Mouse (Mus musculus) heart, embryonic 12.5 days (tissue): ENCODE data around the gene Ulk3. TPM values are rescaled to one million over a fixed set of nuclear protein-coding genes. Genes with fewer than 3 reads are reported as not detected.
A peak's percentile ranks its signal among the peaks of the same experiment; 100 is the strongest.

Source experiments
- ATAC-seq: fragments of 200-750 bp; cut with Nextera tagmentation; 2 replicates; pipeline ENCODE4 v1.8.0; 2017; ENCODE audit warnings: moderate TSS enrichment, moderate library complexity; ENCODE audit not compliant: insufficient number of reproducible peaks, low FRiP score
- H3K27ac ChIP-seq: fragments of 300-500 bp; sonication (generic); 2 replicates; pipeline ENCODE4 v1.5.1; 2016; ENCODE audit warnings: mild to moderate bottlenecking, moderate library complexity; ENCODE audit not compliant: poor library complexity, severe bottlenecking
- H3K27me3 ChIP-seq: fragments of 300-500 bp; sonication (generic); replicated peaks from 2 replicates; pipeline ENCODE4 v1.6.1; 2016; ENCODE audit warnings: mild to moderate bottlenecking, moderate library complexity
- H3K36me3 ChIP-seq: fragments of 300-500 bp; sonication (generic); 2 replicates; pipeline ENCODE4 v1.6.1; 2016; ENCODE audit warnings: mild to moderate bottlenecking, moderate library complexity
- H3K4me1 ChIP-seq: fragments of 300-500 bp; sonication (generic); replicated peaks from 2 replicates; pipeline ENCODE4 v1.6.1; 2016; ENCODE audit warnings: mild to moderate bottlenecking
- H3K4me2 ChIP-seq: fragments of 300-500 bp; sonication (generic); 2 replicates; pipeline ENCODE4 v1.6.1; 2016; ENCODE audit warnings: mild to moderate bottlenecking, moderate library complexity
- H3K4me3 ChIP-seq: fragments of 300-500 bp; sonication (generic); 2 replicates; pipeline ENCODE4 v1.5.1; 2016; ENCODE audit warnings: mild to moderate bottlenecking
- H3K9ac ChIP-seq: fragments of 300-500 bp; sonication (generic); 2 replicates; pipeline ENCODE4 v1.6.1; 2016; ENCODE audit warnings: mild to moderate bottlenecking, moderate library complexity
- H3K9me3 ChIP-seq: fragments of 300-500 bp; sonication (generic); replicated peaks from 2 replicates; pipeline ENCODE4 v1.6.1; 2016; ENCODE audit warnings: mild to moderate bottlenecking, moderate library complexity
- WGBS: fragments of 180-500 bp; shearing (Covaris S2); methylation state at CpG from one replicate; pipeline ENCODE4 v1.1.7; 2016; 5-methylcytosine and 5-hydroxymethylcytosine counted together
- polyA plus RNA-seq: library from polyadenylated mRNA; unstranded; fragments of >200 nt; fragmentation: Nextera tagmentation; extraction: Ambion mirVana; gene quantifications from 2 replicates; pipeline ENCODE4 v1.2.1, GENCODE M21; 2016

The Ulk3 gene
- polyA plus RNA-seq, 1 experiment from 2014 or later: 18.1 TPM

DNA sequence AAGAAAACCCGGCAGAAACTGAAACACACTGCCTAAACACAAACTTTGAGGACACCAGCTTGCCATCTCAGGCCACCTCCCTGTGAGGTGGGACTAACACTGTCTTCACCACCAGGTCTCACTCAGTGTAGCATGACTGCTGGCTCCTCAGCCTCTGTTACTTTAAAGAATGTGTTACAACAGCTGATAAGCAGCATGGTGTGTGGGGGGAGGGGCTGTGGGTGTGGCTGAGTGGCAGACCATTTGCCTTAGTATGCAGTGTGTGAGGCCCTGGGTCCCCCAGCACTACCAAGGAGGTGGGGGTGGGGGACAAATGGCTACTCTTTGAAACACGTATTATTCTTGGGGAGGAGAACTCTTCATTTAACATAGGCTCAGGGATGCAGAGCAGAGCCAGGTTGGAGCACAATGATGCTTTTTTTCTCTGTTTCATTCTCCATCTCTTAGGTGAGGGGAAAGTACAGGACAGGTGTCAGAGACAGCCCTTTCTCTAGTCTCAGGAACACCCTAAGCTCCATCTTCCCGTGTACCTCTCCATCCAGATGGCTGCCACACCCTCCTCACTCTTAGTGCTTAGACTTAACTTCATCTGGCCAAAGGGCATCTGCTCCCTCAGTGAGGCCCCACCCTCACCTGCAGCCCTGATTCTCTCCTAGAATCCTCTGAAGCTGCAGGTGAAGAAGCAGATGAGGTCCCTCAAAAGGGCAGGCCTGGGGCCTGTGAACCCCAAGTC lies 11.5 kb downstream of the Ulk3 start:
- peaks cover 19% of the 10 kb centered on the region for H3K27me3 ChIP-seq
- no peaks in the 10 kb centered on the region for H3K9me3 ChIP-seq
- H3K9ac ChIP-seq: no peak overlapping the region
- WGBS: 1% methylated on average over 3 of the region's 3 CpGs
- 0 out of 2 replicates have a peak overlapping the region, but pooled peaks have one; percentile 3 for H3K4me2 ChIP-seq
- peak; percentile 65 for ATAC-seq
- H3K4me3 ChIP-seq: no peak overlapping the region
- H3K4me1 ChIP-seq: peaks cover 52% of the 10 kb centered on the region
- H3K27ac ChIP-seq: no peak overlapping the region
- 0 out of 2 replicates have a peak, but pooled peaks cover 3% of the 10 kb centered on the region for H3K36me3 ChIP-seq

DNA sequence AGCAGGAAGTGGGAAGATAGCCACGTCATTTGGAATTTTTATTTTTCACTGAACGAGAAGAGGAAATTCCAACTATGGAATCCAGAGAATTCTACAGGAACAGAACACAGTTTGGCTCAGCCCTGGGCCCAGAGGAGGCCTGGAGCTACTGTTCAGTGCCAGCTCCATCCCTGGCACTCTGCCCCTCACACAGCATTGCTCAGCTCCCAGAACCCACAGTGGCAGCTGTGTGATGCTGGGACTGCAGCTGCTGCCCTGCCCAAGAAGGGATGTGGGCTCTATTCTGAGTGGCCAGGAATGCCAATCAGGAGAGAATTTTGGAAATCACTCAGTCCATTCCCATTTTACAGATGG lies 12.1 kb downstream of the Ulk3 start:
- no peak overlapping the region for H3K9ac ChIP-seq
- no peak overlapping the region for H3K4me3 ChIP-seq
- no peaks in the 10 kb centered on the region for H3K9me3 ChIP-seq
- peaks cover 24% of the 10 kb centered on the region for H3K27me3 ChIP-seq
- H3K4me2 ChIP-seq: no peak overlapping the region
- 0 out of 2 replicates have a peak, but pooled peaks cover under 1% of the 10 kb centered on the region for H3K36me3 ChIP-seq
- peaks cover 57% of the 10 kb centered on the region for H3K4me1 ChIP-seq
- ATAC-seq: no peak
- WGBS: 11% methylated on average over 2 of the region's 2 CpGs
- no peak overlapping the region for H3K27ac ChIP-seq

DNA sequence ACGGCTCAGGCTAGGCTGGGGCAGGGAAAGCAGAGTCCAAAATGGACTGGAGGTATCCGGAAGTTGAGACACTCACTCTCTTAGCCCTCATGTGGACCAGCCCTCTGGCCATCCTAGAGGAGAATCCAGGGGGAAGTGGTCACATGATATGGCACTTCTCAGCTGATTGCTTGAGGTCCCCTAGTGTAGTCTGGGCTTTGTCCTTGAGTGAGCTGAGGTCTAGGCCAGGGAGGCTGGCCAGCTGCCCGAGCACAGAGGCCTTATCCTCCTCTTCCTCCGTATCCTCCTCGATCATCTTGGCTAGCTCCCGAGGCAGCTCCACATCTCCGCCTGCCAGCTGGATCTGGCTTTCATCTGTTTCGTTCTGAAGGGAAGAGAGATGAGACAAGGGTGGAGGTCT lies 12.8 kb downstream of the Ulk3 start:
- ATAC-seq: no peak

DNA sequence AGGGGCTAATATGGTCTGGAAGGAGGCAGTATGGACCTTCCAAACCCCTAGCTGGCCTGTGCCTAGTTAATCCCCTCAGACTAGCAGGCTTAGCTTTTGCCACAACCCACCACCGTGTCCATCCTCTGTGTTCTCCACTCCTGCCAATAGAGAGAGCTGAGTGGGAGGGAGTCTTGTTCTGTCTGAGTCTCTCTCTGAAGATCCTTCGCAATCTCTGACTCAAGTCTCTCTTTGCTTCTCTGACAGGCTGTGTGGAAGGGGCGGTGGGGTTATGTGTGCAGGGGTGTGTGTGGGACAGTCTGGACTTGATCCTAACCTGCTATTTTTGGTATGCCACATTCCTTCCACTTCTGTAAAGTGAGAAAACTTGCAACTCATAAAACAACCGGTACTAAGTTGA lies 15.6 kb downstream of the Ulk3 start:
- Histone ChIP-seq H3K27me3 (peaks cover 47% of the 10 kb centered on the region), H3K4me2 (no peak overlapping the region), H3K36me3 (no peaks in the 10 kb centered on the region), H3K4me1 (peaks cover 33% of the 10 kb centered on the region), H3K9ac (no peak overlapping the region), H3K27ac (no peak overlapping the region), H3K4me3 (no peak overlapping the region), H3K9me3 (no peaks in the 10 kb centered on the region)
- no peak for ATAC-seq
- WGBS: 67% methylated on average over 4 of the region's 4 CpGs

More for the DNA sequence above, 12.8 kb downstream of the Ulk3 start:
- H3K4me3 ChIP-seq: no peak overlapping the region
- H3K27me3 ChIP-seq: peaks cover 32% of the 10 kb centered on the region
- no peaks in the 10 kb centered on the region for H3K36me3 ChIP-seq
- 16% methylated on average over 8 of the region's 8 CpGs for WGBS
- H3K9ac ChIP-seq: no peak overlapping the region
- no peak overlapping the region for H3K27ac ChIP-seq
- no peaks in the 10 kb centered on the region for H3K9me3 ChIP-seq
- H3K4me1 ChIP-seq: peaks cover 59% of the 10 kb centered on the region
- no peak overlapping the region for H3K4me2 ChIP-seq

DNA sequence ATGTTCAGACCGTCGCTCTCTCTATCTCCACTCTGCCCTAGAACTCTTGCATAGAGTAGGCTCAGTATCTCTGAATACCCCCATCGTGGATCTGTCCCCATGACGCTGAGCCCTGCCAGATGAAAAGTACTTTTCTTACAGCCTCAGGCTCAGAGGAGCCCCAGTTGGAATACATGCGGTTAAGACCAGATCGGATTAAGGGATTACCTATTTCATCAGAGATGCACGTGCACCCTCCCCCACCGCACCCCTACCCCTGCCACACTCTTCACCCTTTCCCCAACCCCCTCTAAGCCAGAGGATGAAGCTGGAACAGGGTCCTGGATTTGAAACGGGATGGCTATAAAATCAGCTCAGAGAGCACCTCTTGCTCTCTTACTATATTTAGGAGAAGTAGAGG lies 16.3 kb downstream of the Ulk3 start:
- Histone ChIP-seq H3K9me3 (no peaks in the 10 kb centered on the region), H3K4me1 (peaks cover 27% of the 10 kb centered on the region), H3K9ac (no peak overlapping the region), H3K27ac (no peak overlapping the region), H3K4me2 (no peak overlapping the region), H3K4me3 (no peak overlapping the region), H3K27me3 (peaks cover 53% of the 10 kb centered on the region), H3K36me3 (no peaks in the 10 kb centered on the region)
- WGBS: 20% methylated on average over 9 of the region's 9 CpGs
- ATAC-seq: no peak

DNA sequence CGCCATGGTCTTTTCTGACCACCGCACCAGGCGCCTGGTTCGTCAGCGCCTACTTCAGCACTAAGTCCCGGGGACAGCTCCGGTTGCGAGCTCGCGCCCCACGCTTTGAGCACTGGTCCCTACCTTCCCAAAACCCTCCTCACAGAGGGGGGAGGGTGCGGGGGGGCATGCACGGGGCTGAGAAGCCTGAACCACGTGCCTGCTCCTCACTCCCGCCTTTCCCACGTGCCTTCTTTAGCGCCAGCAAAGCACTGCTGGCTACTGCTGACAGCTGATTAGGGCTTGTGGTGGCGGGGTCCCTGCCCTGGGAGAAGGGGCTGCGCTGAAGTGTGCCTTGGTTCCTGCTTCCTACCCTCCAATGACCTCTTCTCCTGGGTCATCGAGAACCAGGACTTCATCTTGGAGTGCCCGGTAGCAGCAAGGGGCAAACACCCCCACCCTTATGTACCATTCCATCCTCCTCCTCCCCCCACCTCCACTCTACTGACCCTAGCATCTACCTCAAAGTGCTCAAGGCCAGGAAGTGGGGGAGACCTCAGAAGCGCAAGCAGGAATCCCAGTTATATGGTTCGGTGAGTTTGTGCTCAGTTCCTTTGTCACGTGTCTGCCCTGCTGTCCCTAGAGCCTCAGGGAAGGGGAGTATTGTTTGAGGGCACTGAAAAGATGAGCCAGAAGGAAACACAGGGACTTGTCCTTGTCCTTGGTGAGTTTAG lies 17.0 kb downstream of the Ulk3 start, which contains the start of gene Cplx3:
Gene Cplx3 (minus strand): TSS at position 143 of the 713 bp plus-strand sequence.
- Histone ChIP-seq H3K9ac (no peak within 1 kb of the TSS), H3K36me3 (no peaks in the 10 kb centered on the region), H3K9me3 (no peaks in the 10 kb centered on the region), H3K4me1 (peaks cover 19% of the 10 kb centered on the region), H3K27ac (no peak within 1 kb of the TSS), H3K4me3 (no peak within 1 kb of the TSS), H3K27me3 (peaks cover 56% of the 10 kb centered on the region), H3K4me2 (peak within 1 kb of the TSS; percentile 34)
- WGBS: 6% methylated on average over 24 of the region's 24 CpGs
- ATAC-seq: 0 out of 2 replicates have a peak, but pooled peaks have one; percentile 51

DNA sequence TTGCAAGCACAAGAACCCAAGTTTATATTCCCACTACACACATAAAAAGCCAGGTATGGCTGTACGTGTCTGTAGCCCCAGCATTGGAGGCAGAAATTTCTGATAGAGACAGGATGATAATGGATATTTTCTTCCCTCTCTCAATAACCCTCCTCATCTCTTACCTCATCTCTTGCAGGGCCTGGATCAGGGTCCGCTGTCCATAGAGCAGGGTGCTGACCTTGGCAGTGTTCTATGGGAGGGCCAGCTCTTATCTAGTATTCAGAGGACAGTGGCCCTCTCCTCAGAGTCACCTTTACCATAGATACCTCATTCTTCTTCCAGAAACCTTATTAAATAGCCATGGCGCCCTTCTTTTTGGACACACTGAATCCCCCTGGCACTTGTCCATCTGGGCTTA lies 20.6 kb downstream of the Ulk3 start:
- no peak for ATAC-seq
- no peak overlapping the region for H3K4me2 ChIP-seq
- H3K27me3 ChIP-seq: peaks cover 49% of the 10 kb centered on the region
- H3K36me3 ChIP-seq: no peaks in the 10 kb centered on the region
- no peak overlapping the region for H3K4me3 ChIP-seq
- H3K9me3 ChIP-seq: no peaks in the 10 kb centered on the region
- WGBS: 47% methylated on average over 3 of the region's 3 CpGs
- H3K9ac ChIP-seq: no peak overlapping the region
- H3K27ac ChIP-seq: no peak overlapping the region
- H3K4me1 ChIP-seq: peaks cover 9% of the 10 kb centered on the region

DNA sequence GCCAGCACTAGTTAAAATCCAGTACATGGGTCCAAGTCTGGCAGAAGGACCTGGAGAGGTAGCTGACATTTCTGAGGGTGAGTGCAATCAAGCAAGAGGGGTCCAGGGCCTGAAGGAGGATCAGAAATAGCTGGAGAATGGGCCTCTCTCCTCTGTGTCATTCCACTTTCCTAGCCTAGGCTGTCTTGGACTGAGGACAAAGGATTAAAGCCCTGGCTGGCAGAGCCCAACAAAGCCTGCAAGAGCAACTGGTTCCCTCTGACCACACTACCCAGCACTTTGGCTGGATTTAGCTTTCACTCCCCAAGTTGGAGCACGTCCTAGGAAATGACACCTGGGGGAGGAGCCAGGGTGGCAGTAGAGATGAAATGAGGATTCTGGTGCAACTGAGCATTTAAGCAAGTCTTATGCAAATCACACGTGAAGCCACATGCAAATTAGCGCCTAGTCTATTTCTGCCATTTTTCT lies 21.1 kb downstream of the Ulk3 start:
- H3K4me3 ChIP-seq: no peak overlapping the region
- H3K9ac ChIP-seq: no peak overlapping the region
- H3K4me1 ChIP-seq: peaks cover 9% of the 10 kb centered on the region
- H3K36me3 ChIP-seq: no peaks in the 10 kb centered on the region
- H3K27ac ChIP-seq: no peak overlapping the region
- 50% methylated on average over 3 of the region's 3 CpGs for whole genome bisulfite sequencing
- H3K27me3 ChIP-seq: peaks cover 45% of the 10 kb centered on the region
- H3K9me3 ChIP-seq: no peaks in the 10 kb centered on the region
- ATAC-seq: no peak
- H3K4me2 ChIP-seq: no peak overlapping the region

DNA sequence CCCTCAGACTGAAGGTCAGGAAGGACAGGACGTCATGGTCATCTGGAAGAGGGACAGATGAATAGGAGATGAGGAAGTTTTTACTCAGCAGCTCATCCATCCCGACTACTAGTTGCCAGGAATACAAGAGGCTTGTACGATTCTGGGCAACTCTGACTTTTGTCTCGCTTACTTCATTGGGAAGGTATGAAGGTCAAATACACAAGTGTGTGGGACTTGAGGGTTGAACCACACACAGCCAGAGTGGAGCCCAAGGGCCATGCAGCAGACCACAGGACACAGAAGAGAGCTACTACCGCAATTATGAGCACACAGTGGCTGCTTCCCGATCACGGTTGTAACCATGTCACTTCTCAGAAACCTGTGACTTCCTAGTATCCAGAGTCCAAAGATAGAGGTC lies 23.3 kb downstream of the Ulk3 start:
- H3K9me3 ChIP-seq: no peaks in the 10 kb centered on the region
- H3K9ac ChIP-seq: no peak overlapping the region
- no peak overlapping the region for H3K4me2 ChIP-seq
- H3K4me1 ChIP-seq: 0 out of 2 replicates have a peak, but pooled peaks cover 2% of the 10 kb centered on the region
- 68% methylated on average over 7 of the region's 7 CpGs for WGBS
- H3K27ac ChIP-seq: no peak overlapping the region
- ATAC-seq: no peak
- no peaks in the 10 kb centered on the region for H3K36me3 ChIP-seq
- H3K27me3 ChIP-seq: peaks cover 29% of the 10 kb centered on the region
- no peak overlapping the region for H3K4me3 ChIP-seq

DNA sequence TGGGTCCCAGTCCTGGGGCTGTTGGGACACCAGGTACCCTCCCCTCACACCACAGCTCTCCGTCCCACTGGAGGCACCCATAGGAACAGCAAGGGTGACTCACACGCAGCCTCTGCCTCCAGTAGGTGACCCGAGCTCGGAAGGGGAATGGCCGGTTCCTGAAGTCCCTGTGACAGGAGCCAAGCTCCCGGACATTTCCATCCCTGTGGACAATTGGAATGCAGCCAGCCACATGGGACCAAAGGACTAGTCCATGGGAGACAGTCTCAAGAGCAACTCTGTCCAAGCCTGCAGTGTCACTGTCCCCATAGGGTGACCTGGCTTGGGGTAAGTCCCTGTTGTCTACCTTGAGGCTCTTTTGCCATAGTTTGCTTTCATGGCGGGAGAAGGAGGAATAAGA lies 24.7 kb downstream of the Ulk3 start:
- peaks cover 22% of the 10 kb centered on the region for H3K27me3 ChIP-seq
- H3K36me3 ChIP-seq: no peaks in the 10 kb centered on the region
- H3K9me3 ChIP-seq: no peaks in the 10 kb centered on the region
- no peak overlapping the region for H3K9ac ChIP-seq
- no peak overlapping the region for H3K4me2 ChIP-seq
- H3K4me3 ChIP-seq: no peak overlapping the region
- no peak overlapping the region for H3K27ac ChIP-seq
- ATAC-seq: 0 out of 2 replicates have a peak, but pooled peaks have one; percentile 13
- WGBS: 73% methylated on average over 7 of the region's 7 CpGs
- H3K4me1 ChIP-seq: 0 out of 2 replicates have a peak, but pooled peaks cover 2% of the 10 kb centered on the region

DNA sequence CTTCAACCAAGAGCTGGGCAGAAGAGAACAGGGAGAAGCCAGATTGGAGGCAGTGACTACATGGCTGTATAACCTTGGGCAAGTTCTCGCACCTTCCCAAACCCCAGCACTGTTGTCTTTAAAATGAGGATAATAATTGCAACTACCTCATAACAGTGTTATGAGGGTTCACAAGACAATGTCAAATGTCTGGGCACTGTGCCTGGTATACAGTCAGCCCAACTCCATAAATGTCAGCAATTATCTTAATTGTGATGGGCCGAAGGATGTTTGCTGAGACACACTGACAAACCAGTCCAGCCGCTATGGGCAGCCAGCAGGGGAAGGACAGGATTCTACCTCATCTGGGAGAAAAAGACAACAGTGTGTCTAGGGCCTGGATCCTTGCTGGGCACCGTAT lies 25.5 kb downstream of the Ulk3 start:
- Histone ChIP-seq H3K27me3 (peaks cover 19% of the 10 kb centered on the region), H3K4me3 (no peak overlapping the region), H3K4me1 (0 out of 2 replicates have a peak, but pooled peaks cover 2% of the 10 kb centered on the region), H3K36me3 (no peaks in the 10 kb centered on the region), H3K27ac (no peak overlapping the region), H3K9me3 (no peaks in the 10 kb centered on the region), H3K4me2 (no peak overlapping the region), H3K9ac (no peak overlapping the region)
- ATAC-seq: no peak
- 77% methylated on average over 4 of the region's 4 CpGs for WGBS
